Mouse (Mus musculus) right cerebral cortex, adult 18-20 months (tissue): Measurements from ENCODE around the gene Stam2.
A peak's percentile ranks its signal among the peaks of the same experiment; 100 is the strongest.

Source experiments
- DNase-seq: peaks from one replicate; pipeline ENCODE4 v3.0.0; 2022; ENCODE audit warnings: mixed read lengths

Stam2 gene

DNA sequence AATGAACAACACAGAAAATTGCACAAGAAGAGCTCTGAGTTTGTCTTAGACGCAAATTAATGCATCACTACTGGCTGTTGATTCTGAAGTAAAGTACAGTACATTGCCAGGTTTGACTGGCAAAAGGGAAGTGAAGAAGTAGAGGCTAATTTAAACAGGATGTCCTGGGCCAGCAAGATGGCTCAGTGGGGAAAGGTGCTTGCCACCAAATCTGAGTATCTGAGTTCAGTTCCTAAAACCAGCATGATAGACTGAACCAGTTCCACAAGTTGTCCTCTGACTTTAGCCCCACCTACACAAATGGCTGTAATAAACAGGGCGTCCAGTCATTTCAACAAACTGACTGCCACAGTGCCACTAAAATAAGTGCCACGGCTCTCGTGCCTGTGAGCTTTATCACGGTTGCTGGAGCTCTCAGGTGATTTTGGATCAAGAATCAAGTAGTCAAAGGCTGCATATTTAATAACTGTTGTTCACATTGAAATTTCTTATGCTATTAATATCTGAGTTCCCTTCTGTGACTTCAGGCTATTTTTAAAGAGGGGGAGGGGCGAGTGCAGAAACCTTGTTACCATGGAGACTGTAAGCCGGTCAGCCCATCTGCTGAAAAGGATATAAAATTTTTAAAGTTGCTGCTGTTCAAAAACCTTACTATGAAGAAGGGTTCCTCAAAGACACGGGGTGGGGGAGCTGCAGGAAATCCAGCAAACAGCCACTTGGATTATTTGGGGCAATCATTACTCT, 94.7 kb downstream of the Stam2 start:
- DNase-seq: no peak

DNA sequence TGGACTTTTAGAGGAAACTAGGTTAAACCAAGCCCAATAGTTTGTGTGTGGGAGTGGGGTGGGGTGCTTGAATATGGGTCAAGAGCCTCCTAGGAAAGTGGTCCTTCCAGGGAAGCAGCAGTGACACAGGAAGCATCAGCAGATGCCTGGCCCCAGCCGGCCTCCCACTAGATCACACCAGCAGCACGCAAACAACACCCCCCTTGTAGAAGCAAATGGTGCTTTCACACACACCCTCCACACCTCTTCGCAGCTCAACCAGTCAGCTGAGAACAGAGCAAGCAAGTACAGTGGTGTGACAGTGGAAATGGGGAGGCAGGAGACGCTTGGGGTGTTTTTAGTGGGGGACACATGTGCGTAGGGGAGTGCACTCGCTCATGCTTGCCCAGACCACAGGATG, 98.4 kb downstream of the Stam2 start:
- DNase-seq: peak; percentile 81
